Mouse (Mus musculus): ENCODE data around the gene Fam180a.
A peak's percentile ranks its signal among the peaks of the same experiment; 100 is the strongest.
"Not testable (repeated sequence)": the region's sequence is repeated elsewhere in the genome, so short reads cannot be mapped to it uniquely, and the experiment has no call there.

Fam180a gene

DNA sequence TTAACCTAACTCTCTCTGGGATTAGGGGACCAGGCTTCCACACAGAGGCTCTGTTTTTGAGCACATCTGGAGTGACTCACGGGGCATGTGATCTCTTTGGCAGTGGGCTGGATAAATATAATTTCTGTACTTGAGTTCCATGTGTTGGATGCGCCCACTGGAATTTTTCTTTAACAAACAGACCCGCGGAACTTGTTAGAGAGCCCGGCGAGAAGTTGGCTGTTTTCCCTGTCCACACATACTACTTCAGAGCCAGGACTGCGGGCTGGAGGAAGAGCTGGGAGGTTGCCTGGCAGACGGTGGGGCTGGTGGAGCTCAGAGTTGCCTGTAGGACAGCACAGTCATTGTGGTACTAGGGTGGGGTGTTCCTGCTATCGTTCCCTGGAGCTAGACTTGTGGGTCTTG lies at the start of gene Fam180a:
Fam180a (minus strand) TSS at position 31 of the 405 bp plus-strand sequence.
- DNase-seq (ENCODE audit: extremely low read depth, low read depth), result no peak

GRCm38 (mm10) chr6:35374052-35374451 lies 48.1 kb upstream of the Fam180a start:
- DNase-seq (ENCODE audit: extremely low read depth, low read depth), result no peak

DNA sequence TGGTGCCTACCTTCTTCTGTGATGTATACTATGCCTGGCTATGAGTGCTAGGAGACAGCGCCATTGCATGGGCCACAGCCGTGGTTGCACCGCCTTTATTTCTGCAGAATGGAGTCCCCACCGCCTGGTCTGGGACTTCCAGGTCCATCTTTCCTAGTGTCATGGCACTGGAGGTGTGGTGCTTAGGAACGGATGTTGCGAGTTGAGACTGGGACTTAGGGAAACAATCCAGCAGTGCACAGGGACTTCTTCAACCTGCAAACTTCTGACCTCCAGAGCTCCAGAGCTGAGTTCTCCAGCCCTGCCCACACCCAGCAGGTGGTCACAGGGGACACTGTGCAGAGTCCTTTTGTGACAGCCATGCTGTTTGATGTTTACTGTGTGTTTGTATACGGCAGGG lies 44.4 kb upstream of the Fam180a start:
- no peak for DNase-seq (ENCODE audit: extremely low read depth, low read depth)

DNA sequence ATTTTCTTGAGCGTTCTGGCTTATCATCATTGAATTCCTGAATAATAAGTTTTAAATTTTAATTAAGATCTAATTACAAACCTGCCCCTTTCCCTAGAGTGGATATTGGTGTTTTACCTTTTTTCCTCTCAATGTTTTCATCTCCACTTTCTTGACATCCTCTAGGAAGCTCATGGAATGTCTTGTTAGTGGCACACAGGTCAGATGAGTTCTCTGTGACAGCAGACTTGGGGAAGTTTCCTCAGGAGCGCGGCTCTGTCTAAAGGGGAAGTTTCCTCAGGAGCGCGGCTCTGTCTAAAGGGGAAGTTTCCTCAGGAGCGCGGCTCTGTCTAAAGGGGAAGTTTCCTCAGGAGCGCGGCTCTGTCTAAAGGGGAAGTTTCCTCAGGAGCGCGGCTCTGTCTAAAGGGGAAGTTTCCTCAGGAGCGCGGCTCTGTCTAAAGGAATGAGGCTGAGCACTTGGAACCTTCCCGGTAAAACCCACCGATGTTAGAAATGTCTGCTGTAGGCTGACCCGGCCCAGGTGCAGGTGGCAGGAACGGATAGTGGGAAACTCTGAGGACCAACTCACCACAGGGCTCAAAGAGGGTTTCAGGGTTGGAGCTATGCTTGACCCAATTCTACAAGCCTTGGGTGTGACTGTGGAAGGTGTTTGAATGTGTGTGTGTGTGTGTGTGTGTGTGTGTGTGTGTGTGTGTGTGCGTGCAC lies 43.8 kb upstream of the Fam180a start:
- DNase-seq (ENCODE audit: extremely low read depth, low read depth), result not testable (repeated sequence)

DNA sequence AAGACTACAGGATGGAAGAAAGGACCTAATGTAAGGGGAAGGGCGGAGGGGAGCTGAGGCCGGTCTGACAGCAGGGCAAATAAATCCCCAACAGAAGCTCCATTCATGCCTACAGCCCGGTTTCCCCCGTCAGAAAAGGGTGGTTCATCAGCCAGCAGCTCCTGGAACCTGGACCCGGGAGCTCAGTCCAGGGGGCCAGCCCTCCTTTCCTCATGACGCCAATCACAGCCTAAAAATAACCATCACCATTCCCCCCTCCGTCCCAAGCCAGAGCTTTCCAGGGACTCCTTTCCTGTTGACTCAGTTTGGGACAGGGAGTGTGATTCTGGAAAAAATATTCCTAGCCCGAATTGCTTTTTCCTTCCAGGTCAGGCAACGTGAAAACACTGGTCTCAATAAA lies 36.7 kb upstream of the Fam180a start:
- no peak for DNase-seq (ENCODE audit: extremely low read depth, low read depth)

DNA sequence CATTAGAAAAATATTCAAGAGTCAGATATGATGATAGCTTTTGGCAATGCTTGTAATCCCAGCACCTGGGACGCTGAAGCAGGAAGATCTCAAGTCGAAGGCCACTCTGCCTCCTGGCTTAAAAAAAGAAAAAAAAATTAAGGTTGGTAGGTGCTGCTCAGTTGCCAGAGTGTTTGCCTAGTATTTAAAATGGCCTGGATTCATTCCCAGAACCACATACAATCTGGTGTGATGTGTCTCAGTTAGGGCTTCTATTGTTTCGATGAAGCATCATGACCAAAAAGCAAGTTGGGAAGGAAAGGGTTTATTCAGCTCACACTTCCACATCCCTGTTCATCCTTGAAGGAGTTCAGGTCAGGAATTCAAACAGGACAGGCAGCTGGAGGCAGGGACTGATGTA lies 29.4 kb upstream of the Fam180a start:
- DNase-seq (ENCODE audit: extremely low read depth, low read depth), result no peak

DNA sequence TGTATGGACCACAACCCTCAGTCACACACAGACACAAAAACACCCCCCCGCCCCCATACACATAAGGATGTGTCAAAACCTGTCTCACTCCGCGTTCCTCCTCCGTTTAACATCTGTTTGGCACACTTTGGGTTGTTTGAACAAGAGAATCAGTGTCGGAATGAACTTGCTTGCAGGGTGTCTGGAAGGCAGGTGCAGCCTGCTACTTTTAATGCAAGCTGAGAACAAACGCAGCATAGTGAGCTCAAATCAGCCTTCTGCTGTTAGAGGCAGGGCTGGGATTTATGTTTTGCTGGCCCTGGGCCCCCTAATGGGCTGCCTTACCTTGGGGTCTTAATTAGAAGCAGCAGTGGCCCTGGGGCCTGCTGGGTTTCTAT lies 28.7 kb upstream of the Fam180a start:
- no peak for DNase-seq (ENCODE audit: extremely low read depth, low read depth)

DNA sequence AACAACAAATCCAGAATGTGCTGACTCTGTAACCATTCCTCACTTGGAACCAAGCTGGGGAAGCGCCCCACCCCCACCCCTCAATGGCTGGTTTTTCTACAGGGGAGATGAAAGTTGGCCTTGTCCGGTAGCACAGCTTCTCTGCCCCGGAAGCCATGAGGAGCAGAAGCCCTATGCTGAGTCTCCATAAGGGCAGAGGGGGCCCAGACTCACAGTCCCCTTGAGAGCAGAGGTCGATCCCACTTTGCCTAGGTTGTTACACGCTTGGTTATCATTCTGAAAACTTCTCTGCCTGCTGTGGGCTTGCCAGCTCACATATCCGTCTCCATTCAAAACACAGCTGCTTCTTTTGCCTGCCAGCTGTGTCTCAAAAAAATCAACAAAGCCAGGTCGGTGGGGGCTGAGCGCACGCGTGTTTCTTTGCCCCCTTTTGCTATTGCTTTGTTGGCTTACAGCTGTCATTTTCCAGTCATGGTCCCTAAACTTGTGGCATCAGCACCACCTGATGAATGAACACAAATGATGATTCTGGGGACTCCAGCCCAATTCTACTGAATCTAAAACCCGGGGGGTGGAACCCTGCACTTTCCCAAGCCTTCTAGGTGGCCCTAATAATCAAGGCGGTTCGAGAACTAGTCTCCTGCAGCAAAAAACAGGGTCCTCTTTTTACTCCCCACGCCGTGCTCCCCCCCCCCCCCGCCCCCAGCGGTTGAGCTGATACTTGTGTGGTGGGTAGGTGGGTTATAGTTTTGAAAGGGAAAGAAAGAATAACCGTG lies 28.1 kb upstream of the Fam180a start:
- DNase-seq (ENCODE audit: extremely low read depth, low read depth), result no peak

GRCm38 (mm10) chr6:35353416-35353815 lies 27.5 kb upstream of the Fam180a start:
- DNase-seq (ENCODE audit: extremely low read depth, low read depth), result no peak

DNA sequence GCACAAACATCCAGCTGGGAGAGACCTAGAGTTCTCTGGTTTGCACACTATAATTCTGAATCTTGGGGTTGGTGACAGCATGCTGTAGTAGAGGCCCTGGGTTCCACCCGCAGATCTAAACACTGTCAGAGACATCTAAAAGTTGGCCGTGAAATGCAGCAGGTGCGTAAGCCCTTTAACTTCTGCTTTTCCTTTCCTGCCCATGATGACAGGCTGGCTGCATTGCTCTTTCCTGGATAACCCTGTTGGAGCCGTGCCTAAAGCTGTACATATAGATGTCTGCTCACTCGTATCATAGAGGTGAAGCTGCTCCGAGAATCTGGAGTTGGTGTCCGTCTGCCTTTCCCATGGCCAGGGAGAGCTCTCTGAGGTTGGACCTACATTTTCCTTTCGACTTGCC lies 26.9 kb upstream of the Fam180a start:
- peak; percentile 24 for DNase-seq (ENCODE audit: extremely low read depth, low read depth)

- no peak for DNase-seq (ENCODE audit: extremely low read depth, low read depth)
Measured at GRCm38 (mm10) chr6:35351826-35352225, 25.9 kb upstream of the Fam180a start.

GRCm38 (mm10) chr6:35349784-35350183 lies 23.8 kb upstream of the Fam180a start:
- no peak for DNase-seq (ENCODE audit: extremely low read depth, low read depth)

DNA sequence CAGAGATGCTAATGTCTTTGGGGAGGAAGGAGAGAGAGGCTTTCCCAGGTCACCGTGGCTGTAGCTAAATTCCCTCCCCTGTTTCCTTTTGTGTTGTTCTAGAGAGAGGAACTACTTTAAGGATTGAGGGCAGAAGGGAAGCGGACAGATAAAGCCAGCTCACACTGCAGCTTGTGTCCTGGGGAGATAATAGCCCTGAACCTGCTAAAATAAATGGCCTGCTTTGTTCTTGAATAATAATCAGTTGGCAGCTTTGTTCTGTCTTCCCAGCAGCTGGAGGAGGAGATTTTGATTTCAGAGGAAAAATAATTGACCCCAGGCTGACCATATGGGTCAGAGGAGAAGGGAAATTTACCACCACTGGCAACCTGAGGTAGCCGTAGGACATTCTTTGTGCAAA lies 12.7 kb upstream of the Fam180a start:
- peak; percentile 39 for DNase-seq (ENCODE audit: extremely low read depth, low read depth)

DNA sequence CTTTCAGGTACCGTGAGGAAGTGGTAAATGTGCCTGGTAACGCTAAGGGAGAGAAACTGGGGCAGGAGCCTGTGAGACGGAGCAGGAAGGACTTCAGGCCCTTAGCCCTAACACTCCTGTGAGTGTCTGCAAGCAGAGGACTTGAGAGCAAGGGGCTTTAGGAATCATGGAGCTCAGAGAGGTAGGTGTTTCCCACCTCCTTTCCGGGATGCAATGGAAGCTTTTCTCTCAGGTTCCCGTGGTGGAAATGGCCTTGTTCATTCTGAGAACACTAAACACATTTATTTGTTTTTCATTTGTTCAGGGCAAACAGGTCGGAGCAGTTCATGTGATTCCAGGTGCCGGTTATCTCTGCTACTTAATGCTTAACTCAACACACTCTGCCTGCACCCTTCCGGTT lies 11.9 kb upstream of the Fam180a start:
- DNase-seq (ENCODE audit: extremely low read depth, low read depth), result no peak

- no peak for DNase-seq (ENCODE audit: extremely low read depth, low read depth)
Measured at GRCm38 (mm10) chr6:35335452-35335851, 9.5 kb upstream of the Fam180a start.

GRCm38 (mm10) chr6:35334278-35334677 lies 8.3 kb upstream of the Fam180a start:
- no peak for DNase-seq (ENCODE audit: extremely low read depth, low read depth)

- DNase-seq (ENCODE audit: extremely low read depth, low read depth), result no peak
Measured at GRCm38 (mm10) chr6:35333632-35334031, 7.7 kb upstream of the Fam180a start.

- no peak for DNase-seq (ENCODE audit: extremely low read depth, low read depth)
Measured at GRCm38 (mm10) chr6:35330834-35331233, 4.9 kb upstream of the Fam180a start.

DNA sequence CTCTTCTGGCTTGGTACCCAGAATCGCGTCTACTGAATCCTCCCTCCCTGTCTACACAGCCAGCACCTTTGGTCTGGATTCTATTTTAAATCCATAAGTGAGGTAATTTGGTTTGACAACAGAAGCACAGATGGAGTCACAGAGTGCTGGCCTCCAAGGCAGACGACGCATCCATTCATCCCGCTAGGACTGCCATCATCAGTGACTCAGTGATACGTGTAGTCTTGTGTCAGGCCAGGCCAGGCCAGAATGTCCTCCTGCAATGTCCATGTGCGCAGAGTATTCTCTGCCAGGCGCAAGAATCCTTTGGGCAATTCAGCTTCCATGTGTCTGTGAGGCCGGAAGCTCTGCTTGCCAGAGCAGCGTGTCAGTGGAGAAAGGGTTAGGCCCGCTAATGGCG lies 4.0 kb upstream of the Fam180a start:
- DNase-seq (ENCODE audit: extremely low read depth, low read depth), result no peak

- no peak for DNase-seq (ENCODE audit: extremely low read depth, low read depth)
Measured at GRCm38 (mm10) chr6:35324306-35324705, 1.6 kb downstream of the Fam180a start.

DNA sequence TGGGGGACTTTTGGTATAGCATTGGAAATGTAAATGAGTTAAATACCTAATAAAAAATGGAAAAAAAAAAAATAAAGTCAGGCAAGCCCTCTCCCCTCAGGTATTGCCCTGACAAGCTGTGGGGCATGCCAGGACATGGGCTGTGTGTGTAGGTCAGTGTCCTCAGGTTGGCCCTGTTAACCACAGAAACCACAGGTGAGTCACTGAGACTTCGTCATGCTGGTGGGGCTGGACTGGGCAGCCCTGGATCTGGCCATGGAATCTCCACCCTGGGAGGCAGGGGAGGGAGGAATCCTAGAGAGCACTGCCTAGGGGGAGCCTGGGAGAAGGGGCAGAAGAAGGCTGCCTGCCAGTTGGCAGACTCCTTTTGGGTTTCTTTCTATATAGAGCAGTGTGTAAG lies 2.9 kb downstream of the Fam180a start:
- DNase-seq (ENCODE audit: extremely low read depth, low read depth), result no peak

DNA sequence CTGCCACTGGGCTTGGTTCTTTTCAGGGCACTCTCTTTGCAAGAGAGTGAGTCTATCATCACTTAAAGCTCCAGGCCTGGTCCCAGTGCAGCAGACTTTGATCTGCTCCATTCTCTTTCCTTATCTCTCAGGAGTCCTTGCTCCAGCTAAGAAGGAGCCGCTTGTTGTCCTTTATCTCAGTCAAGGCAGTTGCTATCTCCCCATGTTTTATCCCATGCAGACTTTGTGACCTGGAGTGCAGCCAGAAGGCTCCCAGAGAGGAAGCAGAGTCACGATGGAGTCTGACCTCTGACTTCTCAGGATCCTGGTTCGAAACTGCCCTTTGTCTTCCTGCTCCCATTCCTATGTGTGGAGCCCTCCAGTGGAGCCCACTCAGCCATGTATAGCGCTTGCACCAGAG lies 4.8 kb downstream of the Fam180a start:
- DNase-seq (ENCODE audit: extremely low read depth, low read depth), result peak; percentile 16

DNA sequence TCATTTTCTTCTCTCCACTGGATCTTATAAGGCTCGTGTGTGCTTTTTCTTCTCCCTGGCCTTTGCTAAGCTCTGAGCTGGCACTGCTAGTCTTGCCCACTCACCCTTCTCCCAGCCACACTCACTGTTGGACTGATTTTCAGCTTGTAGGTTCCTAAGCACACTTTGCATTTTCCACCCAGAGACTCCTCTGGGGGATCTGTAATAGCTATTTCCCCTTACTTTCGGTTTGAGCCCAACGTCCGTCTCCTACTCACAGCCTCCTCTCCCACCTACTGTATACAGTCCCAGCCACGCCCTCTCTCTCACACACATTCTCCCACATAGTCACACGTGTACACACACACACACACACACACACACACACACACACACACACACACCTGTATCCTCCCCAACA lies 6.1 kb downstream of the Fam180a start:
- no peak for DNase-seq (ENCODE audit: extremely low read depth, low read depth)
